Mouse (Mus musculus) adrenal gland, adult (tissue): ENCODE measurements around the gene Rplp2.

Source experiments
- DNase-seq, 2 experiments: peaks; one replicate each; pipeline ENCODE4 v3.0.0; 2022 to 2023; ENCODE audit warnings: low spot score in 1 of 2; ENCODE audit not compliant: inconsistent age in 2 of 2

The Rplp2 gene

DNA sequence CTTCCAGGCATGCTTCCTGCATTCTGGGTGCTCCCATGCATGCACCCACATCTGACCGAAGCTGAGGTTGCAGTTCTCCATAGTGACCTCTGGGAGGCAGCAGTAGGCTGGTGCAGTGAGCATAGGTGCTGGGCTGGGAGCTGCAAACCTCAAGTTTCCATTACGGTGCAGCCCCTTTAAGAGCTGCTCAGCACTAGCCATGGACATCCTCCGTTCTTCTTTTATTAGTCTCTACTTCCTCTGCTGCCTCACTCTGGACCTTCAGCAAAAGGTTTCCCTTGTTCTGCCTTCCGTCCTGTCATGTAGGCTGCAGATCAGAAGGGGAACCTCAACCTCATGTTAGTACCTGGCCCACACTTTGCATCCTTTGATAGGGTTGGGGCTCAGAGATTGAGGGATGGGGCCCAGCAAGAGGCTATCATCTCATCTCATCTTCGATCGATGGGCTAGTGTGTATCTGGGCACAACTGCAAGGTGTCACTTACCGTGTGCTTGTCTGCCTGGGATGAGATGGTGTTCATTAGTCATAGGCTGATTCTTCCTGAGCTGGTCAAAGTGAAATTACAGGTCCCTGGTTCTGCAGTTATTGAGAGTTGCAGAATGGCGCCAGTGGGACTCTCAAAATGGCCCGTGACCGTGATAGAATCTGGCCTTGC lies 33.8 kb downstream of the Rplp2 start:
- DNase-seq = peak; percentile 73 to 91

DNA sequence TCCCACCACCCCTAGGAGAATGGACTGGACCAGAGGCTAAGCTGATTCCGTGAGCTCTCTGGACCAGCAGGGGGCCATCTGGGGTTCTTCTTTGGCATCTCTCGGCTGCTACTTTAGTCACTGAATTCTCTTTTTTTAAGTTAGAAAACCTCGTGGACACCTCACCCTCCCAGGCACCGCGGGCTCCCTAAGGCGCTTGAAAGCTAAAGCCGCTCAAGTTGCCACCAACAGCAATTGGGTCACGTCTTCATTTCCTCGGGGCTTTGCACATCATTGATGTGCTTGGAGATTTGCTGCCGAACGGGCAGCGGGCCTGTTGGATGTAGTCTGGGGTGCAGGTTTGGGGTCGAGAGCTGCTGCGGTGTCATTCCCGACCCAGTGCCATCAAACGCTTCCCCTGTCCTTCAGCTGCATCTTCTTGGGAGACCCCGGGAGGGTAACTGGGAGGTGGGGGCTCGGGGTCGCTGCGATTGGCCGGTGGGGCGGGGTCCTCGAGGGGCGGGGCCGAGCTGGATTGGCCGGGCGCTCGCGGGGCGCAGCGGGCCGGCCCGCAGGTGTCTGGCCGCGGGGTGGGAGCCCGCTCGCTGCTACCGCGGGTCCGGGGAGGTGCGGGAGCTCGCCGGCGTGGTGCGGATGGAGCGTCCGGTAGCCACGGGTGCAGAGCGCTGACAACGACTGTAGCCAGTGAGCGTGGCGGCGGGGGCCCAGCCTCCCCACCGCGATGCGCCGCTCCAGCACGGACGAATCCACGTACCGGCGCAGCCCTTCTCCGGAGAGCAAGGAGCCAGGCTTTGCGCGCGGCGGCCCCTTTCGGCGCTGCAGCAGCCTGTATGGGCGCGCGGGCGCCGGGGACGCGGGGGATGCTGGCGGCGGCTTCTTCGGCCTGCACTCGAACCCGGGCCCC lies 34.6 kb downstream of the Rplp2 start:
- peak; percentile 60 to 85 for DNase-seq

DNA sequence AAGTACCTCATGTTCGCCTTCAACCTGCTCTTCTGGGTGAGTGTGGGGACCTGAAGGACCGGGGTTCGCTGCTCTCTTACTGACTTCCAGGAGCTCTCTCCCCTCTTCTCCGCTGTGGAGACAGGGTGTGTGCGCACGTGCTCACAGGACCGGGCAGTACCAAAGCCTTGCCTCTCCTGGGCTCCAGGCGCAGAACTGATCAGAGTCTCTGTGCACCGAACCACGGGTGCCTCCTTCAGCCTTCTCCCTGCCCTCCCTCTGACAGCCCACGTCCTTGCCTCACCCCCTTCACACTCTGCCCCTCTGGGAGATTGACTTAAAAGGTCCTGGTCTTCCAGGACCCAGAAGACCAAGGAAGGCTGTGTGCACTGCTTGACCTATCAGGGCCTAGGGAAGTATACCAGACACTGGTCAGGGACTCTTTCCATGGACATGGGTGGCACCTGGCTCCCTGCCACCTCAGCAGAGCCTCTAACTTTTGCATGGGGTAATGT lies 35.4 kb downstream of the Rplp2 start:
- DNase-seq = no peak

DNA sequence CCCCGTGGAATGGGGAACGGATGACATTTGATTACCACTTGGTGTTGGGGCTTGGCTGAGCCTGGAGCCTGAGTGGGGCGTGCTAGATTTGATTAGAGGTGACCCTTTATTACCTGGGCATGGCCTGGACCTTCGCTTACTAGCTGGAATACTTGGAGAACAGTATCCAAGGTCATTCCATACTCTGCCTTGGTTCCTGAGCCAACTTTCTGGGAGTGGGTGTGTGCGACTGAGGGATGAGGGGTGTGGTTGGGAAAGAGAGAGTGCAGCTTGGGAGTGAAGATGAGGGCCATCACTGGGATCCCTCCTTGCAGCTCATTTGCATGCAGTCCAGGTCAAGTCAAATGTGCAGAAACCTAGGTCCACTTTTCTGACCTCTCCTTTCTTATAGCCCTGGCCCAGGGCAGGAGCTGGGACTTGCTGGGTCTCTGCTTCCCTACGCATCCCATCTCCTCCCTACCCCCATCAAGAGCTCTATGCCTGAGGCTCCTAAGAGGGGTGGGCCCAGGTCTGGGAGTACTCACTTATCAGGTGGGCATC lies 36.0 kb downstream of the Rplp2 start:
- DNase-seq = no peak

DNA sequence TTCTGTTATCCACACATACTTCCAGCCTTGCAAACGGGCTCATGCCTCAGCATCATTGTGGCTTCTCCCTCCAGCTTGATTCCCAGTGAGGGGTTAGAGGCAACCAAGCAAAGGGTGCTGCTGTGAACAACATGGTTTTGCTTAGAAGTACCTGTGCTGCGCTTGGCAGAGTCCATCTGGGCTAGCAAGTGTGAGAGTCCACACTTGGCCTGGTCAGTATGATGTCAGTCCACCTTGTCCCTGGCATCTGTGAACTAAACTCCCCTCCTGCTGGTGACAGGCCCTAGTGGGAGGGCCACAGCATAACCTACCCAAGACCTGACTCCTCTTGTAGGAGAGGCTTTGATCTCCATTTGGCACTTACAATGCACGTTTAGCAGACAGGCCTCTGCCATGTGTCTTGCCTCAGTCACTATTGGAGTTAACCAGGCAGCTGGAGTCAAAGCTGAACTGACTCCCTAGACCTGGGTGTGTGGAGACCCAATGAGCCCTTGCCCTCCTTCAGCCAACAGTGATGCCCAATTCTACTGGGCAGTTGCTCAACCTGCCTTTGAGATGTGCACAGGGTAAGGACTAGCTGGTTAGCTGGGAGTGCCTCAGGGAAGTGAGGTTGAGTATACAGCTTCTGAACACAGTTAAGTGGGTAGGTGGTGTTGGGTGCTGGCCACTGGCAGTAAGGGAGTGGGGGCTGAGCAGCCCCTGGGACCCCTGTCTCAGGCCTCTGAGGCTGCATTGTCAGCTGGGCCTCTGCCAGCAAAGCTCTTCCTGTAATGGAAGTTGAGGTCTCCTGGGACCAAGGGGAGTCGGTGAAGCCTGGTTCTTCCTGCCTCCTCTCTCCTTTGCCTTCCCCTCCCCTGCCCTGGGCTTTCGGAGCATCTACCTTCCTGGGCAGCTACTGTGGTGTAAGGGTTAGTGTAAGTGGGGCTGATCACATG lies 37.3 kb downstream of the Rplp2 start:
- no peak for DNase-seq

DNA sequence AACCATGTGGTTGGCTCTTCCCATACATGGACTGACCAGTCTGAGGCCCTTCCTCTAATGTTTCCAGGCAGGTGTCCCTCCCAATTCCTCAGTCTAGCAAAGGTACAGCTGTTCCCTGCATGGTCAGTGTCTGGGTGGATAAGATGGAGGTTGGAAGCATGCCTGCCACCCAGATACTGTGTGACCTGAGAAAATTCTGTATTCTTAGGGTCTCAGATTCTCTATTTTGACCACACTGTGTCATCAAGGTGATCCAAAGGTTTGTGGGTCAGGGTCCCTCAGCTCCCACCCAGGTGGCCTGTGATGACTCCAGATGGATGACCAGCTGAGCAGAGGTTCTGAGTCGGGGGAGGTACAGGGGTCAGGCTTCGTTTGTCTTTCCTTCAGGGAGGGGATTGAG lies 38.0 kb downstream of the Rplp2 start:
- no peak for DNase-seq

DNA sequence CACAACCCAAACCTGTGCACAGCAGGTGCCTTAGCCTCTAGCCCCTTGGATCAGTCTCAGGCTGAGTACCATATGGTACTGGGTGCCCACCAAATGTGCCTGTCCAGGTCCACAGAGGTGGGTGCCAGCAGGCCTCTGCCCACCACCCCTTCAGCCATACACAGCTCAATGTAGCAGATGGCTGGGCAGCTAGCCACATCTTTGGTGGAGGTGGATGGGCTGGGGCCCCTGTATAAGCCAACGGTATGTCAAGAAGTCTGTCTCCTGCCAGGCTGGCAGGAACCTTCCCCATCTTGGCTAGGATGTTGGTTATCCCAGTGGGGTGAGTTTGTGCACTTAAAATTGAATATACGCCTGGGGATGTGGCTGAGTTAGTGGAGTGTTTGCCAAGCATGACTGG lies 38.4 kb downstream of the Rplp2 start:
- DNase-seq = no peak

DNA sequence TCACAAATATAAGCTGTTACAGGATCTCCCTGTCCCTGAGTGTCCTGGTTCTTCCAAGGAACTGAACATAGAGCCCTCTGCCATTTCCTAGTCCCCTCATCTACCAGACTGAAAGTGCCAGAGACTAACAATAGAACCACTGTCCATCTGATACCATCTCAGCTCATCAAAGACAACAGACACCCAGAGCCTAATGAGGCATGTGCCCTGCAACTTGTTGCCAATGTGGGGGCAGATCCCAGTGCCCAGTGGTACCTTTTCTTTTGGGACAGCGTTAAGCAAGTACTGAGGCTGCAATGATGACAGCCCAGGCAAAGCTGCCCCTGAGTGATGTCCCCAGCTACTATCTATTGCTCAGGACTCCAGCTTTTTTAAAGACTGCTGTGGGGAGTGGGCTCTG lies 39.1 kb downstream of the Rplp2 start:
- no peak for DNase-seq

DNA sequence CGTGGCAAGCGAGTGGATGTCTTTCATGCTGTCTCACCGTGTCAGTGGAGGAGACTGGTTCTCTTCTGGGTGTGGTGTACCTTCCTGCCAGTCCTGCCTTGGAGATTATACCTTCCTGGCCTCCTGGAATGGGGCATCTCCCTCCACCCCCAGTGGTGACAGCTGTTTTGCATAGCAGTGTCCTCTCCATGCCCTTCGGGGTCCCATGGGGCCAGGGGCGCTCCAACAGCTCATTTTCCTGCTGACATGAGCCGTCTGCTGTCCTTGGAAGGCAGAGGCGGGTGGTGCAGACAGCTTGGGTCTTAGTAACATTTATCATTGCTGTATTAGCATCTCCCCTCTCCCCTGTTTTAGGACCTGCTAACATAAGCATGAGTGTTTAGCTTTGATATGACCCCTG lies 40.0 kb downstream of the Rplp2 start:
- DNase-seq = no peak

DNA sequence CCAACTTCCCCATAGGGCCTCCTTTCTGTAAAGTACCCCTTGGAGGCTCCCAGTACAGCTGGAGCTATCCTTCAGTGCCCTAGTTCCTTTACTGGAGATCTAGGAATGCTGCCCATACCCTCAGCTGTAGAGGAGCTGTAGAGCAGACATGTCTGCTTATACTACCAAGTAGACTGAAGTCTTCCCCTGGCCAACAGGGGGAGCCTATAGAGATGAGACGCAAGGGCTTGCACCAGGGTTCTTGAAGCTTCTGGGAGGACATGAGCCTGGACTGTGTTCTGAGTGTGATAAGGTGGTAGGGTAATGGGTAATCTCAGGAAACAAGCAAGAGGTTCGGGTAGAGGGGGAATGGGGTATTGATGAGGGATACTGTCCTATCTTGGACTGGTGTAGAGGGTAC lies 44.0 kb downstream of the Rplp2 start:
- no peak for DNase-seq

DNA sequence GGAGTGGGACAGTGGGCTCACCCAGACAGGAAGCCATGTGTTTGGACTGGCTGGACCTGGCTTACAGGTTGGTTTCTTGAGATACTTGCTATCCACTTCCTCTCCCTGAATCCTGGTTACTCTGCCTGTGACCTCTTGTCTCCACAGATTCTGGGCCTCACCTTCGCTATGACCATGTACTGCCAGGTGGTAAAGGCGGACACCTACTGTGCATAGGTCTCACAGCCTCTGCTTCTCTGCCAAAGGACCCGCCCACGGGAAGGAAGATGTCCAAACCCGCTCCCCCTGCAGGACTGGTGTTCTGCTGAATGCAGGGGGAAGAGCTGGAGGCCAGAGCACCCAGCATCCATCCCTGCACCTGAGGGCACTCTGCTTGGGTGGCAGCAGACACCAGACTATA lies 45.6 kb downstream of the Rplp2 start:
- DNase-seq = no peak

DNA sequence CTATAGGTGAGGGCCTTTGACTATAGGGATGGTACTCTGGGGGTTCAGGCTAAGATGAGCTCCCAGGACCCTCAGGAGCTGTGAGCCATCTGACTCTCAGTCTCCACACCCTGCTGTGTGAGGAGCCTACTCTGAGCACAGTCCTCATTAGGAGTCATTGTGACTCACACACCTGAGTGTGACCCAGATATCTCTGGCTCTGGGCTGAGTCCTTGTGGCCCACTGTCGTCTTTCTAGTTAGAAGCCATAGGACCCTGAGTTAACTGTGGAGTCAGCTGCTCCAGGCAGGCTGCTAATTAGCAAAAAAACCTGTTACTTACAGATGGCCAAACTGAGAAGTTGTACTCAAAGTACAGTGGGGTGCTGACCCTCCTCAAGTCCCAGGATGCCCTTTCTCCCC lies 46.6 kb downstream of the Rplp2 start:
- no peak for DNase-seq

DNA sequence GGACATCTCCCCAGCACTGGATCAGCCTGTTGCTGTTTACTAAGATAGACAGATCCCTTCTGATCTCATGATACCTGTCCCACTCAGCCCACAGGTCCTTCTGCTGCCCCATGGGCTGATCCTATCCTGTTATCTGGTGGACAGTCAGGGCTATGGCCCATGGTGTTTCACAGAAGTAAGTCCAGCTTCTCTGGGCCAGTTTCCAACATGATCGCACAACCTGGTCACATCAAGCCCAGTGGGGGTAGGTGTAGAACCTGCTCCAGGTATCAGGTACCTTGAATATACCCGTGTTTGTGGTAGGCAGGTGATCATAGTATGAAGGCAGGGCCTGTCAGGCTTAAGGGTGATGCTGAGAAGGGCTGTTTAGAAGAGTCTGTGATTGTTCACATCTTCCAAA lies 48.2 kb downstream of the Rplp2 start:
- no peak for DNase-seq

DNA sequence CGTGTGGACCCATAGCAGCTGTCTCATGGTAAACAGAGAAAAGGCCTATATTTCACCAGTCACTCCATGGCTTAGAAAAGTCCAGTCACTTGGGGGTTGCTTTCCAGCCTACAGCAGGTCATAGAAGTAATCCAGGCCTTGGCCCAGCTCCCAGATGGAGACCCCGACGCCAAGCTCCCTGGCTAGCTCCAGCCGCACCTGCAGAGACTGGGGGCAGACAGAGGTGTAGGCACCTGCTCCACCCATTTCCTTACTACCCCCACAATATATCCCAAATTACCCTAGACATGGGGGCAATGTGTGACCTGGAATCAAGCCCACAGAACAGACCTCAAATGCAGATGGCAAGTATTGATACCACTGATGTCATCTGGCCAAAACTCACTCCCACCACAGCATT lies 48.8 kb downstream of the Rplp2 start:
- no peak for DNase-seq

DNA sequence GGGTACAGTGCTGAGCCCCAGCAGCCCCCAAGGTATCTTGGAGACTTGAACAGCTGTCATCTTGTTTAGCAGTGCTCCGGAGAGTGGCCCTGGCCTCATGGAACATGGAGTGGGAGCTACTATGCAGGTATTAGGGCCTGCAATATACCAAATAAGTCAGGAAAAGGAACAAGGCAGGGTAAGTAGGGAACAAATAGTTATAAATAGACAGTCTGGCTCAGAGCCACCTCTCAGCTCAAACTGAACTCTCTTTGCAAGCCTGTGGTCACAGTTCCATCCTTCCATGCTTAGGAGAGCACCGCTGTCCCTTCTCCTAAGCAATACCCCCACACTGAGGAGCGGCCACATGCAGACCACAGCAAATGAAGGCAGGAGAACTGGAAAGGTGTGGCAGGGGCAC lies 50.4 kb downstream of the Rplp2 start:
- no peak for DNase-seq
